Mouse (Mus musculus): ENCODE measurements around the gene Shroom1.

DNA sequence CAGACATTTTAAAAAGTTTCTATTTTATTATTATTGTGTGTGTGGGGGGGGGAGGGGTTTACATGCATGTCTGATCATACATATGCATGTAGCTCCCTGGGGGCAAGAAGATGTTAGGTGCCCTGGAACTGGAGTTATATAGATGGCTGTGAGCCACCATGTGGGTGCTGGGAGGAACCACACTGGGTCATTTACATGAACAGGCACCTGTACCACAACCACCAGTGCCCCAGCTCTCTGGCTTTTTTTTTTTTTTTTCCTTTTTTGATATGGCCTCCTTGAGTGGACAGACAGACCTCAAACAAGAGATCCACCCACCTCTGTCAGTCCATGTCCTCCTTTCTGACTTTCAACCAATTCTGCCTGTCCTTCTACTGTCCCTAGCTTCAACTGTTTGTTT, 27.8 kb upstream of the Shroom1 start:
- TF ChIP-seq GATA1 (IDR thresholded peaks at IDR 0.05; ENCODE audit: borderline replicate concordance, low read length) (no peak), FLI1 (IDR thresholded peaks at IDR 0.05; ENCODE audit: low read length) (no peak)
